Mouse (Mus musculus): ENCODE data around the gene Atg4d. TPM values are rescaled to one million over a fixed set of nuclear protein-coding genes. Genes with fewer than 3 reads are reported as not detected.
"Not testable (repeated sequence)": the region's sequence is repeated elsewhere in the genome, so short reads cannot be mapped to it uniquely, and the experiment has no call there.

The Atg4d gene
- polyA plus RNA-seq (2015; fragmentation: Nextera tagmentation; extraction: Ambion mirVana), result 90.4 and 95.3 TPM in 2 replicates

GRCm38 (mm10) chr9:21265000-21265561 is at the start of gene Atg4d:
Gene Atg4d, plus strand, starts transcription at chr9:21265293.
- H3K4me1 ChIP-seq (ENCODE audit: control insufficient read depth, low read depth, low read length), result peaks cover 49% of the 10 kb centered on the region
- peak within 1 kb of the TSS; percentile 83 for H3K4me3 ChIP-seq (ENCODE audit: low read depth, low read length)
- WGBS (ENCODE audit: insufficient replicate concordance), result under 1% methylated on average over 49 of the region's 49 CpGs
- peak; percentile 95 for ATAC-seq (ENCODE audit: low read depth)
- H3K4me2 ChIP-seq (ENCODE audit: low read depth, low read length), result peak within 1 kb of the TSS; percentile 76
- H3K27me3 ChIP-seq (ENCODE audit: control insufficient read depth, insufficient read depth, low read depth, low read length), result no peaks in the 10 kb centered on the region
- peaks cover 33% of the 10 kb centered on the region for H3K36me3 ChIP-seq (ENCODE audit: control insufficient read depth, insufficient read depth)
- peak within 1 kb of the TSS; percentile 96 for H3K9ac ChIP-seq (ENCODE audit: low read depth, low read length)
- H3K27ac ChIP-seq (ENCODE audit: low read length), result peak within 1 kb of the TSS; percentile 100
- no peaks in the 10 kb centered on the region for H3K9me3 ChIP-seq (replicated peaks; ENCODE audit: control insufficient read depth, low read length)

DNA sequence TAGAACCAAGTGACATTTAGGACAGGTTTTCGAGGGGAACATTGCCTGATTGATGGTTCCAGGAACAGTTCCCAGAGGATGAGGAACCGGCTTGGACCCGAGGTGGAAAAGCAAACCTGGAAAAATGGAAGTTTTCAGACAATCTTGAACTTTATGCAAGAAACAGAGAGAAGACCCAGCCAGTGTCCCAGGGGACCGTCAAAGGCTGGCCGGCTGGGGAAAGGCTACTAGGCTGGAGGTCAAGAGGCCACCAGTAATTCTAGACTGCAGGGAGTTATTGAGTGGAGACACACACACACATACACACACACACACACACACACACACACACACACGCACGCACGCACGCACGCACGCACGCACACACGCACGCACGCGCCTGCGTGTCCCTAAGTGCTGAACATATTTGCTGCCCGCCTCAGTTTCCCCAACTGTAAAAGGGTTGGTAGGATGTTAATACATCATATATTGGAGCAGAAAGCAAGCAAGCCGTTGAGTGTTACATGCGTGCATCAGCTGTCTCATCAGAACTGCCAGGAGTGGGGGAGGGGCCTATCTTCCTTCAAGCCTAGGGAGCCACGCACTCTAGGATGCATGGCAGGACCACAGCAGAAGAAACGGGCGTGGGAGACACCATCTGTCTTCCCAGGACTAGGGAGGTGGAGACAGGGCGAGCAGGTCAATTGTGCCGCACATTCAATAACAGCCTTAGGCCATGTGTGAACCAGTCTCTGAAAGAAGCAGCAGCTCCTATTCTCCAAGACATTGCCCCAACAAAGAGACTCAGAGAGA is 48.8 kb upstream of the Atg4d start:
- 61% methylated on average over 25 of the region's 25 CpGs for WGBS (ENCODE audit: insufficient replicate concordance)
- Histone ChIP-seq H3K36me3 (ENCODE audit: control insufficient read depth, insufficient read depth) (no peaks in the 10 kb centered on the region), H3K9ac (ENCODE audit: low read depth, low read length) (no peak overlapping the region), H3K4me2 (ENCODE audit: low read depth, low read length) (no peak overlapping the region), H3K4me1 (ENCODE audit: control insufficient read depth, low read depth, low read length) (peaks cover 9% of the 10 kb centered on the region), H3K27ac (ENCODE audit: low read length) (no peak overlapping the region), H3K4me3 (ENCODE audit: low read depth, low read length) (no peak overlapping the region), H3K9me3 (replicated peaks; ENCODE audit: control insufficient read depth, low read length) (no peaks in the 10 kb centered on the region), H3K27me3 (ENCODE audit: control insufficient read depth, insufficient read depth, low read depth, low read length) (no peaks in the 10 kb centered on the region)
- no peak for ATAC-seq (ENCODE audit: low read depth)

DNA sequence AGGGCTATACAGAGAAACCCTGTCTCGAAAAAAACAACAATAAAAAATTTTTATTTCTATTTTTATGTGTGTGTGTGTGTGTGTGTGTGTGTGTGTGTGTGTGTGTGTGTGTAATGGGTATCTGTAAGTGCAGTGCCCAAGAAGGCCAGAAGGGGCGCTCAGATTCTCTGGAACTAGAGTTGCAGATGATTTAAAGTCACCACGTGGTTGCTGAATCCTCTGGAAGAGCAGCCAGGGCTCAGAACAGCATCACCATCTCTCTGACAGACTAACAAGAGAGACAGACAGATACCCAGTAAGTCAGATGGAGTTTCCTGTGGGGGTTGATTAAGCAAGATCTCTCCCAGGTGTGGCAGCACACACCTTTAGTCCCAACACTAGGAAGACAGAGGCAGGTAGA is 45.3 kb upstream of the Atg4d start:
- no peak for ATAC-seq (ENCODE audit: low read depth)
- Histone ChIP-seq H3K27ac (ENCODE audit: low read length) (no peak overlapping the region), H3K9ac (ENCODE audit: low read depth, low read length) (no peak overlapping the region), H3K4me2 (ENCODE audit: low read depth, low read length) (no peak overlapping the region), H3K4me3 (ENCODE audit: low read depth, low read length) (no peak overlapping the region), H3K9me3 (replicated peaks; ENCODE audit: control insufficient read depth, low read length) (no peaks in the 10 kb centered on the region), H3K27me3 (ENCODE audit: control insufficient read depth, insufficient read depth, low read depth, low read length) (no peaks in the 10 kb centered on the region), H3K36me3 (ENCODE audit: control insufficient read depth, insufficient read depth) (no peaks in the 10 kb centered on the region), H3K4me1 (ENCODE audit: control insufficient read depth, low read depth, low read length) (peaks cover 20% of the 10 kb centered on the region)
- WGBS (ENCODE audit: insufficient replicate concordance), result 55% methylated on average over 3 of the region's 3 CpGs

DNA sequence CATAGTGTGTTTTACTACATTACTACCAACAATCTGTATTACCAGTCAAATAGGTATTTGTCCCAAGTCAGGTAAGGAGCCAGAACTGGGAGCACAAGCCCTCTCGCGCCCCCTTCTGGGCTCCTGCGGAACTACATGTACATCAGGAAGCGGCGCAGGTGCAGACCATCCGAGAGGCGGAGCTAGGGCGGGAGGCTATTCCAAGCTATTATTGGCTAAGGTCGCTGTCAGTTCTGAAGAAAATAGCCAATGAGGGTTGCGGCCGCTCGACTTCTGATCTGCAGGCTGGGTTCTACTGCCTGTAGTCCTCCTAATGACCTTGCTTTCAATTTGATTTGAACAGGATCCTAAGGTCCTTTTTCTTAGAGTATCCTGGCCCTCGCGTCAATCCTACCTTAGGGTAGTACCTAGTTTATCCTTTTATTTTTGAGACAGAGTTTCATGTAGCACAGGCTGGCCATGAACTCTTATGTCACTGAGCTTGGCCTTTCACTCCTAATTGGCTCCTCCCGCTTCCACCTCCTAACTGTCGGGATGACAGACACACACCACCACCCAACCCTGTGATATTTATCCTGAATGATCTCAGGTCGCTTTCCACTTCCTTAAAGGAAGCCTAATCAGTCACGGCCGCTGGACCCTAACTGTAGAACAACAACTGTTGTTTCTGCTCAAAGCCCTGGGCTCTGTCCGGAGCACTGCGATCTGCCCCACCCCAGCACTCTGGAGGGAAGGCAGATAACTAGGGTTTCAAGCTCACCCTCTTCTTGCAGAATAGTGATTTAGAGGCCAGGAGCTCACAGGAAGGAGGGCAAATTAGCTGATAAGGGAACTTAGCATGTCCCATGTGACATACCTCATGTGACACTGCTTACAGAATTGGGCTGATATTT is 44.4 kb upstream of the Atg4d start:
- Histone ChIP-seq H3K9me3 (replicated peaks; ENCODE audit: control insufficient read depth, low read length) (no peaks in the 10 kb centered on the region), H3K4me1 (ENCODE audit: control insufficient read depth, low read depth, low read length) (peaks cover 29% of the 10 kb centered on the region), H3K27me3 (ENCODE audit: control insufficient read depth, insufficient read depth, low read depth, low read length) (no peaks in the 10 kb centered on the region), H3K27ac (ENCODE audit: low read length) (peak overlapping the region; percentile 71), H3K36me3 (ENCODE audit: control insufficient read depth, insufficient read depth) (no peaks in the 10 kb centered on the region), H3K4me2 (ENCODE audit: low read depth, low read length) (peak overlapping the region; percentile 60), H3K9ac (ENCODE audit: low read depth, low read length) (peak overlapping the region; percentile 33), H3K4me3 (ENCODE audit: low read depth, low read length) (peak overlapping the region; percentile 61)
- 3% methylated on average over 21 of the region's 21 CpGs for WGBS (ENCODE audit: insufficient replicate concordance)
- peak; percentile 88 for ATAC-seq (ENCODE audit: low read depth)

DNA sequence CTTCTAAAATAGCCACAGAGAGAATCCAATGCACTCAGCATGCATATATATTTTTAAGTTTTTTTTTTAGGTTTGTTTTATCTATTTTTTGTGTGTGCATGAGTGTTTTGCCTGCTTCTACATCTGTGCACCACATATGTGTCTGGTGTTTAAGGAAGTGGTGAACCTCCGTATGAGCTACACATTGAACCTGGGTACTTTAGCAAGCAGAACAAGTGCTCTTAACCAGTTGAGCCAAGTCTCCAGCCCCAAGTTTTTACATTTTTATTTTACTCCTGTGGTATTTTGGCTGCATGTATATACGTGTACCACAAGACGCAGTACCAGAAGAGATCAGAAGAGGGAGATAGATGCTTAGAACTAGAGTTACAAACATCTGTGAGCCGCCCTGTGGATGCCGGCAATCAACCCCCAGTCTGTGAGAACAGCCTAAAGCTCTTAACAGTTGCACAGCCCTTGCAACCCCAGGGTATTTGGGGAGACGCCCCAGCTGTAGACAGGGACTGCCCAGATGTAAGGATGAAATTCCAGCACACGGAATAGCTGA is 43.6 kb upstream of the Atg4d start:
- WGBS (ENCODE audit: insufficient replicate concordance), result 8% methylated on average over 7 of the region's 7 CpGs
- peak overlapping the region; percentile 60 for H3K4me2 ChIP-seq (ENCODE audit: low read depth, low read length)
- H3K4me3 ChIP-seq (ENCODE audit: low read depth, low read length), result peak overlapping the region; percentile 61
- ATAC-seq (ENCODE audit: low read depth), result peak; percentile 22
- H3K4me1 ChIP-seq (ENCODE audit: control insufficient read depth, low read depth, low read length), result peaks cover 30% of the 10 kb centered on the region
- H3K9me3 ChIP-seq (replicated peaks; ENCODE audit: control insufficient read depth, low read length), result no peaks in the 10 kb centered on the region
- H3K27ac ChIP-seq (ENCODE audit: low read length), result peak overlapping the region; percentile 71
- H3K36me3 ChIP-seq (ENCODE audit: control insufficient read depth, insufficient read depth), result no peaks in the 10 kb centered on the region
- H3K27me3 ChIP-seq (ENCODE audit: control insufficient read depth, insufficient read depth, low read depth, low read length), result no peaks in the 10 kb centered on the region
- no peak overlapping the region; the same call in 1 of the 2 replicates for H3K9ac ChIP-seq (ENCODE audit: low read depth, low read length)

- H3K9ac ChIP-seq (ENCODE audit: low read depth, low read length); H3K27ac ChIP-seq (ENCODE audit: low read length); H3K27me3 ChIP-seq (ENCODE audit: control insufficient read depth, insufficient read depth, low read depth, low read length); H3K4me2 ChIP-seq (ENCODE audit: low read depth, low read length); H3K9me3 ChIP-seq (replicated peaks; ENCODE audit: control insufficient read depth, low read length); H3K36me3 ChIP-seq (ENCODE audit: control insufficient read depth, insufficient read depth); ATAC-seq (ENCODE audit: low read depth); H3K4me3 ChIP-seq (ENCODE audit: low read depth, low read length): not testable (repeated sequence)
- H3K4me1 ChIP-seq (ENCODE audit: control insufficient read depth, low read depth, low read length), result peaks cover 43% of the 10 kb centered on the region
- WGBS (ENCODE audit: insufficient replicate concordance), result 83% methylated on average over 1 of the region's 2 CpGs
Observed at GRCm38 (mm10) chr9:21223490-21223889, 41.6 kb upstream of the Atg4d start.

GRCm38 (mm10) chr9:21223906-21224305 is 41.2 kb upstream of the Atg4d start:
- H3K9me3 ChIP-seq (replicated peaks; ENCODE audit: control insufficient read depth, low read length), result no peaks in the 10 kb centered on the region
- ATAC-seq (ENCODE audit: low read depth), result no peak
- H3K4me1 ChIP-seq (ENCODE audit: control insufficient read depth, low read depth, low read length), result peaks cover 47% of the 10 kb centered on the region
- 83% methylated on average over 6 of the region's 6 CpGs for WGBS (ENCODE audit: insufficient replicate concordance)
- H3K4me2 ChIP-seq (ENCODE audit: low read depth, low read length), result no peak overlapping the region
- H3K27me3 ChIP-seq (ENCODE audit: control insufficient read depth, insufficient read depth, low read depth, low read length), result no peaks in the 10 kb centered on the region
- H3K9ac ChIP-seq (ENCODE audit: low read depth, low read length), result no peak overlapping the region
- no peak overlapping the region for H3K4me3 ChIP-seq (ENCODE audit: low read depth, low read length)
- no peaks in the 10 kb centered on the region for H3K36me3 ChIP-seq (ENCODE audit: control insufficient read depth, insufficient read depth)
- no peak overlapping the region for H3K27ac ChIP-seq (ENCODE audit: low read length)

DNA sequence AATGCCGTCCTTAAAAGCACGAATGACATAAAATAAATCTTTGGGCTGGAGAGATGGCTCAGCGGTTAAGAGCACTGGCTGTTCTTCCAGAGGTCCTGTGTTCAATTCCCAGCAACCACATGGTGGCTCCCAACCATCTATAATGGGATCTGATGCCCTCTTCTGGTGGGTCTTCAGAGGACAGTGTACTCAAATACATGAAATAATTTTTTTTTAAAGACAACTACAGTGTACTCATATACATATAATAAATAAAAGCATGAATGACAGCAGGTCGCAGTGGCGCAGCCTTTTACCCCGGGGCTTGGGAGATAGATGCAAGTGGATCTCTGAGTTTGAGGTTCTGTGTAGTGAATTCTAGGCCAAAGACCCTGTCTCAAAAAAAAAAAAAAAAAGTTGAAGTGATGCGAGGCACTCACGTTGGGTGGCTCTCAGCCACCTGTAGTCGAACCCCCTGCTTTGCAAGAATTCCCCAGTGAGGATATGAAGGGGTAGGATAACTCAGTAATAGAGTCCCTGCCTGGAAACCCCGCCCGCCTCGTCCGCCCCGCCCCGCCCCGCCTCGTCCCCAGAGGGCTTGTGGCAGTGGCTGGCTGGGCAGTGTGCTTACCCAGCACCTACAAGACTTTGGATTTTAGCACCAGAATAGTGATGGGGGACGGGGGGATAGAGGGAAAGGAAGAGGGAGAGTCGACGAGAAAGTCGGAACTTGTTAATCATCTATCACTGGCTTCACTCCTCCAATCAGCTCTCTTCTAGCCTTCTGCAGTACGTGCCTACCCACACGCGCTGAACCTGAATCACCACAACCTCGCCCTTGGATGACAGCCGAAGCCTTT is 40.3 kb upstream of the Atg4d start:
- H3K9ac ChIP-seq (ENCODE audit: low read depth, low read length), result peak overlapping the region; percentile 33
- peak; percentile 57 for ATAC-seq (ENCODE audit: low read depth)
- H3K27ac ChIP-seq (ENCODE audit: low read length), result peak overlapping the region; percentile 31
- H3K9me3 ChIP-seq (replicated peaks; ENCODE audit: control insufficient read depth, low read length), result no peaks in the 10 kb centered on the region
- H3K4me2 ChIP-seq (ENCODE audit: low read depth, low read length), result peak overlapping the region; percentile 61
- 16% methylated on average over 26 of the region's 26 CpGs for WGBS (ENCODE audit: insufficient replicate concordance)
- peaks cover 48% of the 10 kb centered on the region for H3K4me1 ChIP-seq (ENCODE audit: control insufficient read depth, low read depth, low read length)
- H3K27me3 ChIP-seq (ENCODE audit: control insufficient read depth, insufficient read depth, low read depth, low read length), result no peaks in the 10 kb centered on the region
- H3K36me3 ChIP-seq (ENCODE audit: control insufficient read depth, insufficient read depth), result peaks cover 6% of the 10 kb centered on the region; the same call in 1 of the 2 replicates
- peak overlapping the region; percentile 48 for H3K4me3 ChIP-seq (ENCODE audit: low read depth, low read length)
